Mouse (Mus musculus) right cerebral cortex, adult 18-20 months (tissue): ENCODE measurements around the gene Trcg1.

Source experiments
- DNase-seq: peaks from one replicate; pipeline ENCODE4 v3.0.0; 2022; ENCODE audit warnings: mixed read lengths

Gene Trcg1

DNA sequence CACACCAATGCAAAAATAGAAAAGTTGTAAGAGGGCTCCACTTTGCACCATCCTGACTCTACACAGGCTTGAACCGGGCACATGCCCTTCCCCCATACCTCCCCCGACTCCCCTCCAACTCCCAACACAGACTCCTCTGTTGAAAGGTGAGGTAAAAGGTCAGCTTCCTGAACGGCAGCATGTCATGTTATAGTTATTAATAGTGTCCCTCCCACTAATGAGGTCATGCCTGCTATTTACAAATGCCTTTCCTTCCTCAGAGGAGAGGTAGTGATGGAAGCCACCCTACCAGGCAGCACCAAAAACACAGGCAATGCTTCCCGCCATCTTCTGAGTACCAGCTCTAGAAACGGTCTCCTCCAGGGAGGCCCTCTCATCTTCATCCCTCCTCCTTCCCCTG, 28.8 kb downstream of the Trcg1 start:
- no peak for DNase-seq

DNA sequence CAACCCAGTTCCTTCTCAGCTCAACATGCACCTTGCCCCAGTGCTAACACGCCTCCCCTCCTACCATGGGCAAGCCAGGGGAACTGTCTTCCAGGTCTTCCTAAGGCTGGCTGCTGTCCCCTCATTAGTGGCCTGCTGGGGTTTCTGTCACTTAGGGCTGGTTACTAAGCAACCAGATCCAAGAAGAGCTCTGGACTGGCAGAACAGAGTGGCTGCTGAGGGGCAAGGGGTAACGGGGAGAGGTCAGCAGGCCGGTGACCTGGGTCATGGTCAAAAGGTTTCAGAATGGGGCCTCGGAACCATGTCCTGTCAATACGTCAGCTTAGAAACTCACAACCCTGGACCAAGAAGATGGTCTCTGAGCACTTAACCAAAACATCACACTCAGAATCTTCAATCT, 31.1 kb downstream of the Trcg1 start:
- no peak for DNase-seq

DNA sequence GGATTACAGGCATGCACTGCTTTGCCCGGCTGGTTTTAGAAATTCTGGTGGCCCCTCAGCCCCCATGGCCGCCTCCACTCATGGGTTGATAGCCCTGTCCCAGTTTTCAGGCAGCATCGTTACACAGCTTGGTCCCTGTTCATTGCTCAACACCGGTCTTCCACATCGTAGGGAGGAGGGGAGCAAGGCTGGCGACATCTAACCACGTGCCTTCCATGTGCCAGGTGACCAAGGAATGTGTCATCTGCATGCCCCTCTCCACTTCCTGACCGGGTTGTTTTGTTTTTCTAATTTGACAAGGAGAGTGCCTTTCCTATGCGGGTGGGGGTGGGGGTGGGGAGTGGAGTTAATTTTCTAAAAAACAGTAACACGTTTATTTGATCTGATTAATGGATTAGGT, 31.7 kb downstream of the Trcg1 start:
- no peak for DNase-seq

DNA sequence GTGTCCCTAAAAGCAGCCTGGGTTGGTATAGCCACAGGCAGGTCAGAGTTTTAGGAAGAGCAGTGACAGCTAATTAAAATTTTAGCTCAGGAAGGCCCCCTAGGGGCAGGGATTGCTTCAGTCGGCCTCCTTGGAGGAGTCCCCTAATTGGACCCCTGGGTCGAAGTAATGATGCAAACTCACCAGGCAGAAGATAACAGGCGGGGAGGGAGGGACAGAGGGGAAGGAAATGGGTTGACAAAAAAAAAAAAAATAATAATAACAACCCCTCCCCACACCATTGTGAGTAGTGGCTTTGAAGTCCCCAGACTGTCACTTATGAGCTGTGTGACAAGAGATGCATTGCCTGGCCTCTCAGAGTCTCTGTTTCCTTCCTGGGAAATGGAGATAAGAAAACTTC, 32.2 kb downstream of the Trcg1 start:
- DNase-seq = no peak

DNA sequence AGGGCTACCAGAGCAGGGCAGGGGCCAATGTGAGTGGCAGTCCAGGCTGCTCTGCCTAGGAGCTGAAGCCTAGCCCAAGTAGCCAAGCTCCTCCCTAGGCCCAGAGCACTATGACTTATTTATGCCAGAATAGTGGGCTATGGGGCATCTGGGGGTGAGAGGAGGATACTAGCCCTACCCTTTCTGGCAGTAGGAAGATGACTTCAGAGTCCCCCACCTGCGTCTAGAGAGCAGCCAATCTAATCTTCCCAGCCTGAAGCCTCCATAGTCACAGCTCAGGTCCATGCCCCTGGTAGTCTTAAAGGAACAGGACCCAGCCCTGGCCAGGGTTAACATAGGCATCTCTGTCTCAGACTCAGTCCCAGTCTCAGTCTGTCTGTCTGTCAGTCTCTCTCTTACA, 33.0 kb downstream of the Trcg1 start:
- no peak for DNase-seq

DNA sequence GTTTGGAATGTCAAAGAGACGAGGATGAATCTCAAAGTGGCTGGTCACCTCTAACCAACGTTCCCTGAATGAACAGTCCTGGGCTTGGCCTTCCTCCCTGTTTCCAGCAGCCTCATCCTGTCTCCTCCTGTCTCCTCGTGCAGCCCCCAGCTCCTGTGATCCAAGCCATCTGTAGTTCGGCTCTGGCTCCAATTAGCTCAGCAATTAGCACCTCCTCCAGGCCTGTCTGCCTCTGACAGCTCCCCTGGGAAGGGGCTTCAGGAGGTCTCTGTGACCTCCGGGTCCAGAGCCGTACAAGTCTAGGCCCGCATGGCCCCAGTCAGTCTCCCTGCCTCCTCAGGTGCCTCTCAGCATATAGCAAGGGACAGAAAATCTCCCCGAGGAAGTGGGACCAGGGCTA, 34.0 kb downstream of the Trcg1 start:
- DNase-seq = no peak

DNA sequence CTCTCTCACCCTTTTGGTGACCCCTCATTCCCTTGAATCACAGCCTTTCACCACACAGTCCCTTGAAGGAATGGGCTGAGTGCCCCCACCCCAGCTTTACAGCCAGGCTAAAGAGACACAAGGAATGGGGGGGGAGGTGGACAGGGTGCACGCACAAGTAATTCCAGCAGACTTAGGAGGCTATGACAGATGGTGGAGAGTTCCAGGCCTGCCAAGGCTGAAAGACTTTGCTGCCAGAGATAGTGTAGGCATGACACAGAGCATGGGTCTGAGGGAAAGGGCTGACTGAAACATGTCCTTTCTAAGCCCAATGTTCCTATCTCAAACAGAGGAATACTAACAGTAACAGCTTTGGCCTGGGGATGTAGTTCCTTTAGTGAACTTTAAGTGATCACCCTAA, 34.7 kb downstream of the Trcg1 start:
- DNase-seq = no peak

DNA sequence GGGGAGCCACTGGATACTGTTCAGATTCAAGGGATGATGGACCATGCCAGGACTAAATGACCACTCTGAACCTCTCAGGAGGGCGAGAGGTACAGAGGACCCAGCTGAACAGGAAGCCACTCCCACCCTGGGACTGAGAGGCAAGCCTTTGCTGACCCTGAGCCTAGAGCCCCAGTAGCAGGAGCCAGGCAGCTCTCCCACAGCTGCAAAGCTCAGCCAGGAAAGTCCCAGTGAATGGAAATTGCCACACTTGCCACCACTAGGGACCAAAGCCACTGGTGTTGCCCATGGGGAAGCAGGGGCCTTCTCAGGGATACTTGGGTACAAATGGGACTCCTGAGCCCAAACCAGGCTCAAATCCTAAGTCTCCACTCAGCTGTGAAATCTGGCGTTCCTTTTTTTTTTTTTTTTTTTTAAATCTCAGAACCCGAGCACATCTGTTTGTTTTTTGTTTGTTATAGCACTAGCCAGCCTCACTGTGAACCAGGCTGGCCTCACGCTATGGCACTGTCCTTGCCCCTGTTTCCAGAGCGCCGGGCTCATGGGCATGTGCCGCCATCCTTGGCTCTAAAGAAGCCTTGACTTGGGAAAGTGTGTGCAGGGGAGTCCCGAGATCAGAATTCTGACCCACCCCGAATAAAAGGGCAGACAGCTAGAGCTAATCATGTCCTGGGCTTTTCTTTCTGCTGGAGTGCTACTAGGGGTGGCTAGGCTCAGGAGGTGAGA, 35.6 kb downstream of the Trcg1 start:
- DNase-seq = no peak

DNA sequence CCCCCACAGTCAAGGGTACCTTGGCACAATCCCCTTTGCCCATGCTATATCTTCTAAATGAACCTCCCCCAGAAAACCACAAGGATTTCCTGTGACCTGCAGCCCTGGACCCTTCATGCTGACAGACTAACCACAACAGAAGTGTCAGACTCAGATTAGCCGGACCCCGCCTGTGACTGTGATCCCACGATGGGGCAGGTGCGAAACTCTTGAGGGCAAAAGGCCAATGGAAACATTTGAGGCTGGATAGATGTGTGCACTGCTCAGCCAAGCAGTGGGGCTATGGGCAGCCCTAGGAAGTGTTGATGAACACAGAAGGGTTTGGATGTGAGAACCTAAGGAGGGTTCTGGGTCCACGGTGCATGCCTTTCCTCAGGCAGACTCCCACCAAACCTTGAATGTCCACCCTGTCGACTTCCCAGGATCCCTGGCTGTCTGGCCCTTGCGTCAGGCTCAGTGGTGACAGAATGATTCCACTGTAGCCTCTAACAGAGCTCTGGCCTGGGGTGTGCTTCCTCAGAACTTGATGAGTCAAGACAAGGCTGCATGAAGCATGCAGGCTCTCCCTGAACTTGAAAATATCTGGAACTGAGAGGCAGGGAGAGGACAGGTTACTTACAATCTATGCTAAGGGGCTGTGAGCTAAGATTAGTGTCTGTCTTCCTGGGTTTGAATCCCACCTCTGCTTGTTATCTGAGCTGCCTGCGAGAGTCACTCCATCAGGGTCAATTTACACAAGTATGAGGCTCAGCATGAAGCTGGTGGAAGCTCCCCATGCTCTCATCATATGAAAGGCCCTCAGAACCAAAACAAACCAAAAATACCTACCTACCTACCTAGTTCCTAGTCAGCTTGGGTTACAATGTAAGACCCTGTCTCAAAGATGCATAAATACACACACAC, 36.8 kb downstream of the Trcg1 start:
- no peak for DNase-seq

DNA sequence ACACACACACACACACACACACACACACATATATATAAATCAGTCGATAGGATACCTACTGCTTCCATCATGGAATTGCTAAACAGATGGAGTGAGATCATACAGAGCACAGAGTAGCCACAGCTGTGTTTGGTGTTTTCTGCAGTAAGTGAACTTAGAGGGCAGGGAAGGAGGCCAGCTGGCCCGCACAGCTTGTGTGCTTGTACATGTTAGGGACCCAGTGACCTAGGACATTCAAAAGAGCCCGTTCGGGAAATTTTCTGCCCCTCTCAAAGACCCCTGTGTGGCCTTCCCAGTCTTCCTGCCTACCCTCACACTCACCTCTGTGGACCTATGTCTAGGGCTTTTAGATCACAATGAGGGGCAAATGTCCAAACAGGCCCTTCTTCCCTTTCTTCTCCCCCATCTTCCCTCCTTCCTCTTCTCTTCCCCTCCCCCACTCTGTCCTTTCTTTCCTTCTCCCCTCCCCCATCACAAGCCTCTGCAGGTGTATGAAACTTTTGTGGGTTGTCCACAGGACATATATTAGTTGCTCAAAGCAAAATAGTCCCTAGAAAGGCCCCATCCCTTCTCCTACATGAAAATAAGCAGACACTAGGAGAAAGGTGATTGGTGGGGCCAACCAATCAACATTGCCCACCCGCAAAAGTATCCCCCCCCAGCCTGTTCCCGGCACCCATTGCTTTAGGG, 37.6 kb downstream of the Trcg1 start:
- DNase-seq = no peak

DNA sequence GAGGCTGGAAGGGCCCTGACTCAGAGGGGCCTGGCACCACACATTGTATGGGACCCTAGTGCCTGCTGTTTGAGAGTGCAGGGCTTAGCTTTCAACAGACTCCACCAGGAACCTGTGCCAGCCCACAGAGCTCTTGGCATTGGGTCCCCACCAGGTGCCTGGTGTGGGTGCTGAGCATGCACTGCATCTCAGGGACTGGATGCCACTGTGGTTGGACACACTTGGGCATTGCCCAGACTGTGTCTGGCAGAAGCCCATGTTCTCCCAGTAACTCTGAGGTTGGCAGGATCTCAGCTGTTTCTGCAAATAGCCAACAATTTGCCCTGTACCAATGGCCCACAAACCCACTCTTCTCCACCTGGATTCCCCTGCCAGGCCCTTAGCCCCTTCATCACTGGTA, 40.0 kb downstream of the Trcg1 start:
- DNase-seq = peak; percentile 33

DNA sequence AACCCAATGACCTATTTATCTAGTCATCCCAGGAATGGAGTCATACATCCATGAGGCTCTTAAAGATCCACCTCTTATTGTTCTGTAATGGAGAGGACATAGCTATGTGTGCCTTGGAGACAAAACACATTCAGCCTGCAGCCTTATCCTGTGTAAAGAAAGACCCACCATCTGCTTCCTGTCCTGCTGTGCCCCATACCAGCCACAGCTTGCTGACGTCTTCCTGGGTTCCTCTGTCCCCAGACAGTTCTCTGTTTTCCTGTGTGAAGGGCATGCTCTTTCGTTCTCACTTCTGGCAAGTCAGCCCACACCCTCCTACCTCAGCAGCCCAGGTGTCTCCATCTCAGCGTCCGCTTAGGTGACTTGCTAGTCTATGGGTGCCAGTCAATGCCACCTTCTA, 41.9 kb downstream of the Trcg1 start:
- no peak for DNase-seq

DNA sequence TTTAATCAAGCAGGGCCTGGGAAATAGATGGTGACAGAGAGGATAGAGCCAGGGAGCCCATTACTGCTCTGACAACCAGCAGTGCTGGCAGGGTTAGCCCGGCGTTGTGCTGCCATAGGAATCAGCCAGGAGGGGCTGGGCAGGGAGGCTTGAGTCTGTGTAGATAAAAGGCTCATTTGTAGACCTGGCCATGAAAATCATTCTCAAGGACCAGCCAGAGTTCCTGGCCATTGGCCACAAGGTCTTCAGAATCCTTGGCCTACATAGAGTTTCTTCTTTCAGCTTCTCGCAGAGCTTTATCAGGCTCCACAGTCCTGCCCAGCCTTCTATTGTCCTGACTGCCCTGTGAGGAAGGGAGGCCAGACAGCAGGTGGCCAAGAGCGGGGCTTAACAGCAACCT, 43.1 kb downstream of the Trcg1 start:
- no peak for DNase-seq

DNA sequence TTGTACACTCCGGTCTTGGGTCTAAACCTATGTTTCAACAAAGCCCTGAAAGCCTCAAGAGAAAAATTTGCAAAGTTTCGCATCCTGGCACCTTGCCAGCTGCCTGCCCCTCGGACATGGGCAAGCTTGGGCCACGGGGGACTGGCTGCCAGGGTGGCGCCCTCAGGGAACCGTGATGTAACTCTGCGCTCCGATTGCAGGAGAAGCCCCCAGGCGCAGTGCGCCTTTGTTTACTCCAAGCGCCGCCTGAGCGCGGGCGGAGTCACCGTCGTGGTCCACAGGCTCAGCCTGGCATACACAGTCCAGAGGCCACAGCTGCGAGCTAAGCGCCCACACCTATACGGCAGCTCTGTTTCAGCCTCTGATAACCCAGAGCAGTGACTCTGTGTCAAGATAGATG, 45.2 kb downstream of the Trcg1 start:
- DNase-seq = no peak

DNA sequence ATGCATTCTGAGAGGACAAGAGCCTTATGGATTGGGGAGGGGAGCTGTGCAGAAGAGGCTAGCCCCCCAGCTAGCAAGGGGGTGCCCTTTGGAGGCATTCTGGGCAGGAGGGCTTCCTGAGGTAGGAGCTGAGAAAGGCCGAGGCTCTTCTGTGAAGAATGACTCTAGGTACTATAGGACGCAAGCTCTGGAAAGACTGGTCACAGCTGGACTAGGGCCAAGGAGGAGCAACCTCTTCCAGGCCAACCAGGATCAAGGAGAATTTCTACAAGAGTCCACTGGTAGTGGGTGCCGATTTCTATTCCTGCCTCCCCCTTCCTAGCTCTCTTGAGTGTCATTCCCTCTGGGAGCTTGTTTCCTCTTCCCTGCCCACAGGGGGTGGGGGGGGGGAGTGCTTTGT, 46.3 kb downstream of the Trcg1 start:
- no peak for DNase-seq

DNA sequence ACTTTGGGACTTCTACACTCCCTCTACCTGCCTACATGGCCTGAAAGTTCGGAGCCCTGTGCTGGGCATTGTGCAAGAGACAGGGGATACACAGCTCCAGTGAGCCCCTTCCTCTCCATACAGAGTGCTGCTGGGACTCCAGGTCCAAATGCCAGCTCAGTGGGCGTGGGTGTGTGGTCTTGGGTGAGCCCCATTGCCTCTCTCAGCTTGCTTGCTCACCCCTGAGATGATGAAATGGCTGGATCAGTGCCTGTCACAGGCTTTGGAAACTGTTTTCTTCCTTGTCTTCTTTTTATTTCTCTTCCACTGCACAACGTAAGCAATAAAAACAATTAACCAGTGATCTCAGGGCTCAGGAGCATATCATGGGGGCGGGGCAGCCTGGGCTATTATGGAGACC, 47.0 kb downstream of the Trcg1 start:
- DNase-seq = no peak

DNA sequence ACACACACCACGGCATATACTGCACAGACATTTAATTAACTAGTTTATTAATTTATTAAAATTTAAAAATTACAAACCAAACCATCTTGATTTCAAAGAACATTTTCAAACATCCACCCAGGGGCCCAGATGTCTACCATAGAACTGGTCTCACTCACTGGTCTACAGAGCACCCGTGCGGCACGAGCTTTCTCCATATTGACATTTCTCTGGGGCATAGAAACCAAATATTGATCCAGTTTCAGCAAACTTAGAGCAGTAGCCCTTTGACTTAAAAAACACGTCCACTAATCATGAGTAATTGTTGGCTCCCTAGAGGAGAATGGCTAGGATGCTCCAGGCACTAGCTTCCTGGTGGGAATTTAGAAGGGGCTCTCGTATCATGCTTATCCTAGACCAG, 50.8 kb downstream of the Trcg1 start:
- DNase-seq = no peak

DNA sequence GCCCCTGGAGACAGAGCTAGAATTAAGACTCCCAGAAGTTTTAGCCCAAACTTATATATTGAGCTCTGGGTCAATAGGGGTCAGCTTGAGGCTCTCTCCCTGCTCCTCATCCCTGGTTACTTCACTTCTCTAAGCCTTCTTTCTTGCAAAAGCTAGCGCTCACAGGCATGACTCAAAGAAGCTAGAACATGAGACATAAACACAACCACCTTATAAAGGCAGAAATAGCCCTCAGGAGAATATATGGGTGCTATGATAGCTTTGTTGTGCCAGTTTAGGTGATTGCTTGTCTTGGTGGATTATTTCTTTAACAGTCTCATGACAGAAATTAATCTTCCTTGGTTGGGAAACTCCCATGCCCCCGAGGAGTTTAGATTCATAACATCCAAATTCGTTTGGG, 58.5 kb downstream of the Trcg1 start:
- no peak for DNase-seq

DNA sequence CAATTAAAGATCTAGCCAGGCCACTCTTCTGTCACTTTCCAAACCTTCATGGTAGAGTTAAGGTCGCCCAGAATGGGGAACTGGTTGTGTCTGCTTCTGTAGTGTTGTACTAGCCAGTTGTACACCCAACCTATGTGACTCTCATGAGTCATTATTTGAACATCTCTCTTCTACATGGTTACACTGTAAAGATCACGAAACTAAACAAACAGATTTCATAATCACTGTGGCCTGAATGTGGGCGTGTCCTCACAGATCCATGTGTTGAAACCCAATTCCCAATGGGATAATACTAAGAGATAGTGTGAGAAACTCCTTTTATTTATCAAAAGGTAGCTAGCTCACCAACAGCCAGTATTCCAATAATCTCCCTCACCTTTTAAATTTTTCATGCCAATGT, 59.3 kb downstream of the Trcg1 start:
- DNase-seq = no peak

DNA sequence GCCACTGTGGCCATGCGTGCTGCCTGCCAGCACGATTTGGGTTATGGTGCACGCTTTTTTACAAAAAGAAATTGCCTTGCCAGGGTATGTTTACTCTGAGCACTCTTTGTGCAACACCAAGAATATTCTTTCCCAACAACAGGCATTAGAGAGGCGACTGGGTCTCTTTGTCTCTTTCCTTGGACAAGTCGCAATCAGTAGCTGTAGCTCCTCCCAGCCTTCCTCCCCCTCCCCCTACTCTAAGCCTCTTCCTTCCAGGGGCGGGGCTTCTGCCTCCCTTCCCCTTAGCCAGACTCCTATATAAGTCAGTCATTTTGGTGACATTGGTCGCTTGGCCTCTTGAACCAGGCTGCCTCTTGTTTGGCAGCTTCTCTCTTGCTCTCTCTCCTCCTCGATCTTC, 59.9 kb downstream of the Trcg1 start:
- no peak for DNase-seq

DNA sequence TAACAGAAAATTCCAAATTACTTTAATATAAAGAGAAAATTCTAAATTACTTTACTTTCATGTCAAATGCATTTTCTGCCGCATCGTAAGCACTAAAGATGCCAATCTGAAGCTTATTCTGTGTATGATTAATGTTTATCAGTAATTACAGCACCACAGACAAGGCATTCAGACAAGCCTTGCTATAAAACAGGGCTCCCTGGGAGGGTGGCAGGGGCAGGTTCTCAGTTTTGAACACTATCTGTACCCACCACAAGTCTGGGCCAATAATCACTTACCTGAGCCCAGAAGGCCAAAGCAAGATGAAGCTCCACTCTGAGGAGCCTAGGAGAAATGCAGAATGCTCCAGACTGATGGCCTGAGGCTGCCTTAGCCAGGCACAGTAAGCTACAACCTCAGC, 61.6 kb downstream of the Trcg1 start:
- DNase-seq = no peak
